Mouse (Mus musculus) CD4-positive, CD25-positive, alpha-beta regulatory T cell (primary cell): ENCODE data around the gene Nyx. TPM values are rescaled to one million over a fixed set of nuclear protein-coding genes. Genes with fewer than 3 reads are reported as not detected.

Experiments
- polyA plus RNA-seq: library from polyadenylated mRNA; unstranded; fragments of 100-300 nt; shearing (Covaris generic); gene quantifications from one replicate; pipeline ENCODE4 v1.2.1, GENCODE M21; 2017

The Nyx gene
- polyA plus RNA-seq, result 0.06 TPM

GRCm38 (mm10) chrX:13465810-13466209 lies at the start of gene Nyx:
Nyx (plus strand) TSS chrX:13466110.

Other genes with a start within 250 kb of the Nyx start
- 76.8 TPM for gene Ddx3x, start 185.1 kb upstream of the Nyx start, polyA plus RNA-seq
- 34.9 TPM for gene Gpr34, start 166.0 kb downstream of the Nyx start, polyA plus RNA-seq
- 0.20 TPM for gene Gpr82, start 195.3 kb downstream of the Nyx start, polyA plus RNA-seq